Mouse (Mus musculus) kidney, adult 2 months (tissue): Measurements from ENCODE around the gene Chst4.

Experiments used
- CTCF ChIP-seq: fragments of 200-500 bp; conservative IDR thresholded peaks from 2 replicates; pipeline ENCODE4 v1.5.1; 2011; ENCODE audit warnings: low read depth, mild to moderate bottlenecking, control low read depth, low read length, moderate library complexity, mixed read lengths; ENCODE audit not compliant: insufficient read depth, insufficient read length
- POLR2A ChIP-seq: fragments of 200-500 bp; IDR thresholded peaks from one replicate; pipeline ENCODE4 v1.6.1; 2011; ENCODE audit warnings: low read depth, low read length, control low read depth

DNA sequence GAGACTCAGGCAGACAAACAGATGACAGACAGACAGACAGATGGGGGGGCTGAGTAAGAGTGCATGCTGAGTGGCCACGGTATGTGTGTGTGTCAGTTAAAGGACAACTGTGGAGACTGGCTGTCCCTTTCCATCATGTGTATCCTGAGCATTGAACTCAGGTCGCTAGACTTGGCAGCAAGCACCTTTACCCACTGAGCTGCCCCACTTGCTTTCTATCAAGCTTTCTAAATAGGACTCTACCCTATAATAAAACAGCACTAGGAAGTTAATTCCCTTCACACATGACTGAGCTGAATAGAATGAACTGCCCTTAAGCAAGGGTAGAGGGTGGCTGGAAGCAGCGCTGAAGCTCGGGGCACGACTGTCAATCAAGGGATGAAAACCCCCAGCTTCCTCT, 47.4 kb downstream of the Chst4 start:
- no peak for TF ChIP-seq CTCF
- no peak for TF ChIP-seq POLR2A
